Mouse (Mus musculus) CD4-positive, CD25-positive, alpha-beta regulatory T cell, adult 4 months (primary cell): ENCODE data around the gene Lancl3. TPM values are rescaled to one million over a fixed set of nuclear protein-coding genes. Genes with fewer than 3 reads are reported as not detected.
"Not testable (repeated sequence)": the region's sequence is repeated elsewhere in the genome, so short reads cannot be mapped to it uniquely, and the experiment has no call there.

Source experiments
- ATAC-seq: one replicate; pipeline ENCODE4 v1.8.0; 2017
- polyA plus RNA-seq, 2 experiments: library from polyadenylated mRNA; unstranded; fragments of 100-300 nt; shearing (Covaris generic); gene quantifications; one replicate each; pipeline ENCODE4 v1.2.1; 2017

The Lancl3 gene
- polyA plus RNA-seq, 2 experiments from 2014 or later: 0.39 to 0.85 TPM

DNA sequence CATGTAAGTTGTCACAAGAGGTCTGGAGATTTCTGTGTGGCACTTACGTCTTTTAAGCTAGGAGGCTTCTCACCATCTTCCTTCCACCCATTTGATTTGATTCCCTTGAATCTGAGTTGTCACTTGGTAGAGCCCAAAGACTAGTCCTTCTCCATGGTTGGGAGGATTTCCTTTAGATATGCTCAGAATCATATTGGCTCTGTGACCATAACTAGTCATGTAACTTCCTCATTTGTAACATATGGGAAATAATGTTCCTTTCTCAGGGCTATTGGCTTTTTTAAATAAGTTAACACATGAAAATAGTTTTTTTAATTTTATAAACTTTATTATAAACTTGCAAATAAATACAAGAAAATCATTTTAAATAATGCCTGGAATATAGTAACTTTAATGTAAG is 59.6 kb downstream of the Lancl3 start:
- ATAC-seq: no peak

DNA sequence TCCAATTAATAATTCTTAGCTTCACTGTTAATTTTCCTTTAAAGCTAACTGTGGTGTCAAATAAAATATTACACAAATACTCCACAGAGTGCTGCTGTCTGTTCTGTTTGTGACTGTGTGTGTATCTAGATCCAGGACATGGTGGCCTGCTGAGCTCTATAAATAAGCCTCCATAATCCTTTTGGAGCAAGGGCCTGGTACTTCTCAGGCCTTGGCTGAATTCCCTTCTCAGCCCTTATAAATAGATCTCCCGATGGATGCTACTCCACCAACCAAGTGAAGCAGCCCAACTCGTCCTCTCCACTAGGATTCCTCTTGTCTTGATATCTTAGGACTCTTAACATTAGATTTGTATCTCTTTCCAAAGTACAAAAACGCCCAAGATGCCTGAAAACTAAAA is 71.4 kb downstream of the Lancl3 start:
- no peak for ATAC-seq

DNA sequence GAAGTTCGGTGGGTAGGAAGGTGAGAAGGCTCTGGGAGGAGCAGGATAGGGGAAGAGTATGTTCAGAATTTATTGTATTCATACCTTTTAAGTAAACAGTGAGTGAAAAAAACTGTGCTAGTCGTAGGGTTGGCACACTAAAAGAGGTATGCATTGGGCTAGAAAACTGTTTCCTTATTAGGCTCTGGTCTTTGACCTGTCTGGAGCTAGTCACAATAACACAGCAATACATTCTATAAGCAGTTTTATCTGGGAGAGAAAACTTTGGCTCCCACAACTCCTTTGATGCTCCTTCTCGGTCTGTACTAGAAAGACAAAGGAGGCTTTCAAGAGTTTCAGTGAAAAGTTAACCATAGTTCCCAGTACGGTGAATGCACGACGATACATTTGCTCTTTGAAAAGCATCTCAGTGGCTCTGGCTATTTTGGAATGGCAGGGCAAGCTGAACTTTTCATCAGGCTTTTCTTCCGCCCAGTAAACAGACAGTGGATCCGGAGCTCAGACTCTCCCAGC is 72.3 kb downstream of the Lancl3 start:
- peak; percentile 8 for ATAC-seq

DNA sequence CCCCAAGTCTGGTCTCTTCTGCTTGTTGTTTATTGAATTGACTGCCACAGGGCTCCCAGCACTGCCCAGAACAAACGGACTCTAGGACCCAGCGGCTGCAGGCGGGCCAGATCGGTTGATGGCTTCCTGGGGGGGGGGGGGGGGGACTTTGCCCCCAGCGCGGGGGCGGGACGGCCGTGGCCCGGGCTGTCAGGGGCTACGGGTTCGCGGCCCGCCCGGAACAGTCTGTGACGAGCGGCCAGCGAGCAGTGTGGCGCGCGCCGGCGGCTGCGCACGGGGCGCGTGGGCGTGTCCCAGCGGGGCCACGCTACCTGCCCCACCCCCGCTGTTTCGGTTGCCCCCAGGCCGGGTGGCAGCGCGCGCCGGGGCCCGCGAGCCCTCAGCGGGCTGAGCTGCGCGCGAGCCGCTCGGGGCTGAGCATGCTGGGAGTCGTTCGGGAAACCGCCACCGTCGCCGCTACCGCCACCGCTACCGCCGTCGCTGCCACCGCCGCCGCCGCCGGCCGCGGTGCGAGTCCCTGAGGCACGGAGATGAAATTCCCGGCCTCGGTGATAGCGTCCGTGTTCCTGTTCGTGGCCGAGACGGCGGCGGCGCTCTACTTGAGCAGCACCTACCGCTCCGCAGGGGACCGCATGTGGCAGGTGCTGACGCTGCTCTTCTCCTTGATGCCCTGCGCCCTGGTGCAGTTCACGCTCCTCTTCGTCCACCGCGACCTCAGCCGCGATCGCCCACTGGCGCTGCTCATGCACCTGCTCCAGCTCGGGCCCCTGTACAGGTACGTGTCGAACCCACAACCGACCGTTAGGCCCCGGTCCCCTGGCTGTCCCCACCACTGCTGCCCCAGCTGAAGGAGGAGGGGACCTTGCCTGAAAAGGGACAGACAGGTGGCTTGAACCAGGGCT is 73.0 kb downstream of the Lancl3 start, which contains the start of gene Xk:
Gene Xk (plus strand): TSS at position 297 of the 902 bp plus-strand sequence.
- peak; percentile 72 for ATAC-seq

DNA sequence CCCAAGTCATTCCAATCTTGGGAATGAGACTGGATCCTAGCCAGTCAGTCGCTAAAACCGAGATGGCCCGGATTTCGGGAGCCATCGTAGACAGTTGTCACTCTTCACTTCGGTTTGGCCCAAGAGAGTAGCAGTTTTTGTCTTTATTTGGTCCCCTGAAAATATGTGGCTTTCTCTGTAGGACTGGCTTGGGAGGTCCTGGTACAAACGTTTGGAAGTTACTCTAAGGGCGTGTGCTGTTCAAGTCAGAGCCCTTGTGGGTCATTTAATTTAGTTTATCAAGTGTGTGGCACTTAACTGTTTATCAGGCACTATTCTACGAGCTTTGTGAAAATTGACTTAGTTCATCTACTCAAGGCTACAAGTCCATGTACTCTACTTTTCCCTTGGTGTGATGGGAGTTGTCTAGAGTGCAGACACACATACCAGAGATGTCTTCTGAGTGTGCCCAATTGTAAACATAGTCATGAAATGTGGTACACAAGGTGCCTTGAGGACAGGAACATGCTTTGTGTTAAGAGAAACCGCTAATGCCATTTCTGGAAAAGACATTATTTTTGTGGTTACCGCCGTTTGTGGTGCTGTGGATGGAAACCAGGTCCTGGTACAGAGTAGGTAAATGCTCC is 73.8 kb downstream of the Lancl3 start:
- ATAC-seq: no peak

DNA sequence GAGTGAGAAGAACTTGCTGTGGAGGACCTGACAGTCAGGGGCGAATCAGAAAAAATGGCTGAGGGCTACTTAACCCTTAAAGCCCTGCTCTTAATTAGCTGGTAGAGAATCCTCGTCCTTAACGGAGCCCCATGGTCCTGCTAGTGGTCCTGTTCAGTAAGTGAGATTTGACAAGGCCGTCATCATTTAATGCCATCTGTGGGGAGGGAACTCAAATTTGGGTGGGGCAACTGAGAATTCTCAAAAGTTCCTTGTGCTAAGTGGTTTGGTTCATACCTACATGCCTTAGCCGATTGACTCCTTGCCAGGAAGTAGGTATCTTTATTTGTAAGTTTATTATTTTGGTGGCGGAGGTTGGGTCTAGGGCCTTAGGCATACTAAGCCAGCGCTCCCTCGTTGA is 74.6 kb downstream of the Lancl3 start:
- no peak for ATAC-seq

DNA sequence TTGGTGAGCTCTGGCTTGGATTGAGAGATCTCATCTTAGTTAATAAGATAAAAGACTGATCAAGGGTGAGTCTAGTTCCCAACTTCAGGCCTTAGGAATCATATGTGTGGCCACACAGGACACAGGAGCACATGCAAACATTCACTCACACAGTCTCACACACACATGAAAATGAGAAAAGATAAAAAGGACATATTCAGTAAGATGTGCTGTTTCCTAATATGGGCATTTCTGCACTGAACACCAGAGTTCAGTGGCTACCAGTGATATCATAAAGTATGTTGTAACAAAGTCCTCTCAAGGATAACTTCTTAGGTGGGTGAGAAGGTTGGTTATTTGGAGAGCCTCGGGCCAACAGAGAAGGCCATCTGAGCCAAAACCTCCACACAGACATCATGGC is 83.8 kb downstream of the Lancl3 start, which contains the start of gene H2al1m:
Gene H2al1m (plus strand): TSS at position 301 of the 400 bp plus-strand sequence.
- ATAC-seq: not testable (repeated sequence)

DNA sequence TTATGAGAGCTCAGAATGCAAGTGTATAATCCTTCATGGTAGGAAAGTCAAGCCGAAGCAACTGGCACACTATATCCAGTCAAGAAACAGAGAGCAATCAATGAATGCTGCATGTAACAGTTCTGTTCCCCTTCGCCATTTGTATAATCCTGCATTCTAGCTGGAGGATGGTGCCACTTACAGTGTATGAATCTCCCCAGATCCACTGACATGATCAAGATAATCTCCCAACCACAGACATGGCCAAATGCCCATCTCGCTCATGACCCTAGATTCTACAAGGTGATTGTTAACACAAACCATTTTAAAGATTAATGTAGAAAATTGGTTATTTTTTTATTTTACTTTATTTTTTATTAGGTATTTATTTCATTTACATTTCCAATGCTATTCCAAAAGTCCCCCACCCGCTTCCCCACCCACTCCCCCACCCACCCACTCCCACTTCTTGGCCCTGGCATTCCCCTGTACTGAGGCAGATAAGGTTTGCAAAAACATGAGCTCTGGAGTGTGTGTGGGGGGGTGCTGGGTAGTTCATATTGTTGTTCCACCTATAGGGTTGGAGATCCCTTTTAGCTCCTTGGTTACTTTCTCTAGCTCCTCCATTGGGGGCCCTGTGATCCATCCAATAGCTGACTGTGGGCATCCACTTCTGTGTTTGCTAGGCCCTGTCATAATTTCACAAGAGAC is 93.6 kb downstream of the Lancl3 start:
- ATAC-seq: not testable (repeated sequence)

DNA sequence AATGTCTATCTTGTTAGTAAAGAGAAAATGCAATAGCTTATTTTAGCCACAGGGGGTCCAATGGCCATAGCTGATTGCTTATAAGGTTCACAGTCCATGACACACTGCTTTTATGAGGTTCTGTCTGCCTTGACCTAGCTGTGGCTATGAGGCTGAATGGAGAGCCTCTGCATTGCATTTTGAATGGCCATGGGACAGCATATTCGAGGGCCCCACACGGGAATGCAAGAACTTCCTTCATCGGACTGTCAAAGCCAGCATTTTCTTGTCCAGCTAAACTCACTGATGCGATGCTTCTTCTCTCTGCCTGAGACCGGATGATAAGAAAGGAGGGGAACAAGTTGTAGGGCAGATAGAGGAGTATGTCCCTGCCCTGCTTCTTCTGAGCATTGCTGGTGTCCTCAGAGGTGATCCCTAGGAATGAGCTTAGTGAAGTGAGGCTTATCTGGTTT is 98.7 kb downstream of the Lancl3 start:
- no peak for ATAC-seq

DNA sequence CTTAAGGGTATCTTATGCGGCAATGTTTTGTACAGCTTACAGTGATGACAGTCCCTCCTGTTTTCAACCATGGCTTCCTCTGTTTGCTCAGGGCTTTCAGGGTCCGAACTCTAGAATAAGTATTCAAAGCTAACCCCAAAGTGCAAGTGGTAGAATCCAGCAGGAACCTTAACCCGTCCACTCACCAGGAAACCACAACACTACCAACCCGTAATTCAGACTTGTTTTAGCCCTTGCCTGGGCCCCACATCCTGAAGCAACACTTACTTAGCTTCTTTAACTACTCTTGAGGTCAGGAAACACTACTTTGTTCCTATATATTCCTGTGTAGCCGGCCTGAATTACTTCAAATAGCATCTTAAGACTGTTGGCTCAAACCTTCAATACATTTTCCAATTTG is 103.1 kb downstream of the Lancl3 start:
- no peak for ATAC-seq

DNA sequence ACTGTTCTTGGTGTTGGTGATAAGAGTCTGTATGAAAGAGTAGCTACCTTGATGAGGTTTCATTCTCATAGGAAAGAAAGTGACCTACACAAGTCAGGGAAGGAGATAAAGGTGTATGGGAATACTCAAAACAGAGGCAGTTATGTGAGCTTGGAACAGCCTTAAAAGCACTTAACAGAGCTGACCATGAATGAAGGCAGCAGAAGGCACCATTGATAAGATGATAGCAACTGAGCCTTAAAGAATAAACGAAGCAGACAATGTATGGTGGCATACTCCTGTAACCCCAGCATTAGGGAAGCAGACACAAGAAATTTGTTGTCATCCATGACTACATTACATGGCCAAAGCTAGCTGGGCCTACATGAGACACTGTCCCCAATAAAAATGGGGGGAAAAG is 103.8 kb downstream of the Lancl3 start:
- no peak for ATAC-seq

DNA sequence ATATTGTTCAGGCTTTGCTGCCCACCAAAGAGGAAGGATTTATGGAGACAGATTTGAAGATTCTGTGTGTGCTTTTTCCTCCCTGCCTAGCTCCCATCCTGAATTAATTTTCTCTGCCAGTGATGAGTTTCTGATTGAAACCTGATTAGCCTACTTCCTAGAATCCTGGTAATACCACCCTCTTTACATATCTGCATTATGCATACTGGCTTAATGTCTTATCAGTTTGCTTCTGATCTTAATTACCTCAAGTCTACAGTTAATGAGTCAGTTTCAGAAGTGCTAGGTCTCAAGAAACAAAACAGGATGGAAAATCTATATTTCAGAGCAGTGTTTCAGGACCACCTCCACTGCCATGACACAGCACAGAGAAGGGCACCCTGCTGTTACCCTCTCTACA is 116.8 kb downstream of the Lancl3 start:
- not testable (repeated sequence) for ATAC-seq

Other genes with a start within 250 kb of the Lancl3 start
- not detected for gene Fthl17b, start 236.9 kb upstream of the Lancl3 start, polyA plus RNA-seq
- not detected for gene Fthl17c, start 223.3 kb upstream of the Lancl3 start, polyA plus RNA-seq
- gene Fthl17d, start 213.1 kb upstream of the Lancl3 start, polyA plus RNA-seq: not detected
- not detected for gene Fthl17e, start 166.4 kb upstream of the Lancl3 start, polyA plus RNA-seq
- gene Fthl17f, start 136.9 kb upstream of the Lancl3 start, polyA plus RNA-seq: not detected
- not detected for gene 4930402K13Rik, start 95.3 kb upstream of the Lancl3 start, polyA plus RNA-seq
- gene Gm14862, start 57.0 kb downstream of the Lancl3 start, polyA plus RNA-seq: 1 to 10 TPM in 1 of 2 experiments, under 1 TPM in 1; 0.38 to 1.2 TPM
- gene Xk, start 72.9 kb downstream of the Lancl3 start, polyA plus RNA-seq: 1 to 10 TPM in 1 of 2 experiments, under 1 TPM in 1; 0.86 to 1.5 TPM
- under 1 TPM in 1 of 2 experiments, not detected in 1; 0.85 TPM for gene H2al1m, start 83.9 kb downstream of the Lancl3 start, polyA plus RNA-seq
- not detected for gene H2al1k, start 150.7 kb downstream of the Lancl3 start, polyA plus RNA-seq